ENCODE assay signal across 15 mouse cellular contexts in the genomic region with DNA sequence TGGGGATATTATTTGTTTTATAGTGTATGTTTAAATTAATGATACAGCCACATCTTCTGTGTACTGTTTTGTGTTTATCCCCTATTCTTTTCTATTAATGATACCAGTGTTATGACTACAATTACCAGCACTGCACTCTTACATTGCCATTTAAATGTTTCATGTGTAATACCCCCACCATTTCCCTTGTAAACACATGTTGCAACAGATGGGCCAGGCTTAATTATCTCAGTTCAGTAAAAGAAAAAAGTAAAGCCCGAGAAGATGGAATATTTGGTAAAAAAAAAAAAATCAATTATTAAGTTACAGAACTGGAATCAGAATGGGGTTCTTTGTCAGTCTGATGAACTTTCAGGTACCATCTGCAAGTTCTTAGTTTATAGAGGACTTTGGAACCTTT.
"Had no signal": no experiment of that assay in that cellular context is flagged by ENCODE, and none has a peak within 500 bp of the region (broad histone marks: within the 10 kb centered on the region; RNA-seq: fewer than 3 reads in every experiment).

No protein-coding gene starts in this region.

- H3K9ac ChIP-seq: liver, embryonic 13.5 days had no signal

- H3K36me3 ChIP-seq: liver, embryonic 13.5 days had no signal

- H3K9me3 ChIP-seq: liver, embryonic 13.5 days had no signal

- DNase-seq: kidney, adult 18-20 months; kidney, adult 9 months; kidney, postnatal 14 days; kidney, postnatal 4 days; liver, embryonic 13.5 days; lung, adult 2 months; lung, postnatal 14 days; lung, postnatal 4 days; midbrain, embryonic 14.5 days; thymus, adult 2 months; thymus, postnatal 14 days; thymus, postnatal 4 days had no signal

- H3K27ac ChIP-seq: left cerebral cortex, adult 2 months; liver, embryonic 13.5 days; stomach, postnatal 0 days had no signal

- H3K4me1 ChIP-seq: liver, embryonic 13.5 days had no signal

- H3K27me3 ChIP-seq: liver, embryonic 13.5 days had no signal

- H3K4me3 ChIP-seq: left cerebral cortex, adult 2 months; liver, embryonic 13.5 days had no signal

- H3K4me2 ChIP-seq: liver, embryonic 13.5 days; midbrain, embryonic 11.5 days had no signal
